Mouse (Mus musculus) inflammation-experienced regulatory T-cells (primary cell): ENCODE measurements around the gene Pin1rt1. TPM values are rescaled to one million over a fixed set of nuclear protein-coding genes. Genes with fewer than 3 reads are reported as not detected.

ENCODE experiments used
- polyA plus RNA-seq, 2 experiments: library from polyadenylated mRNA; unstranded; fragments of 100-300 nt; shearing (Covaris generic); gene quantifications; one replicate each; pipeline ENCODE4 v1.2.1; 2017

The Pin1rt1 gene
- polyA plus RNA-seq: 1 to 10 TPM in 1 of 2 experiments, under 1 TPM in 1; 0.30 to 1.8 TPM

DNA sequence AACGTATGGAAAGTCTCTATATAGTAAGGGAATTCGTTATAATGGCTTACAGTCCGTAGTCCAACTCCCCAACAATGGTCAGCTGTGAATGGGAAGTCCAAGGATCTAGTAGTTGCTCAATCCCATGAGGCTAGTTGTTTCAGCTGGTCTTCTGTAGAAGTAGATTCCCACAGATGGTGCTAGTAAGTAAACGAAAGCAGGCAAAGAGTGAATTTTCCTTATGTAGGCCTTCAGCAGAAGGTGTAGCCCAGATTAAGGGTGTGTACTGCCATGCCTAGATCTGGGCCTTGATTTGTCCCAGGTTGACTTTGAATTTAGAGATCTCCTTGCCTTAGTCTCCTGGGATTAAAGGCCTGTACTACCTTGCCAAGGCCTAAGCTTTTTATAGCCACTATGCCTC lies at the start of gene Pin1rt1:
Gene Pin1rt1, minus strand, starts transcription at position 101 of the 400 bp plus-strand sequence.

DNA sequence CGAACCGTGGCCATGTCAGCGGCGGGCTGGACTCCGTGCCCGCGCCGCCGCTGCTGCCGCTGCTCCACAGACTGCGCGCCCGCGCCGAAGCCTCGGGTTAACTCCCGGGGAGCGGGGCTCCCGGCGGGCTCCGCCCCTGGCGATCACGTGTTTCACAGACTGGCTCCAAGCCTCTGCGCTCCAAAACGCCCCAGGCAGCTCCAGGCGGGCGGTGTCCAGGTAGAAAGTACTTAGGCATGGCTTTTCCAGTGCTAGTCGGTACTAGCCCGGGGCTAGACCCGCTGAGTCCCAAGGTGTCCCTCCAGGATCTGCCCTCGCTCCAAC lies 26.5 kb upstream of the Pin1rt1 start, which contains the start of gene Depdc7:
Gene Depdc7, minus strand, starts transcription at position 138 of the 324 bp plus-strand sequence.

DNA sequence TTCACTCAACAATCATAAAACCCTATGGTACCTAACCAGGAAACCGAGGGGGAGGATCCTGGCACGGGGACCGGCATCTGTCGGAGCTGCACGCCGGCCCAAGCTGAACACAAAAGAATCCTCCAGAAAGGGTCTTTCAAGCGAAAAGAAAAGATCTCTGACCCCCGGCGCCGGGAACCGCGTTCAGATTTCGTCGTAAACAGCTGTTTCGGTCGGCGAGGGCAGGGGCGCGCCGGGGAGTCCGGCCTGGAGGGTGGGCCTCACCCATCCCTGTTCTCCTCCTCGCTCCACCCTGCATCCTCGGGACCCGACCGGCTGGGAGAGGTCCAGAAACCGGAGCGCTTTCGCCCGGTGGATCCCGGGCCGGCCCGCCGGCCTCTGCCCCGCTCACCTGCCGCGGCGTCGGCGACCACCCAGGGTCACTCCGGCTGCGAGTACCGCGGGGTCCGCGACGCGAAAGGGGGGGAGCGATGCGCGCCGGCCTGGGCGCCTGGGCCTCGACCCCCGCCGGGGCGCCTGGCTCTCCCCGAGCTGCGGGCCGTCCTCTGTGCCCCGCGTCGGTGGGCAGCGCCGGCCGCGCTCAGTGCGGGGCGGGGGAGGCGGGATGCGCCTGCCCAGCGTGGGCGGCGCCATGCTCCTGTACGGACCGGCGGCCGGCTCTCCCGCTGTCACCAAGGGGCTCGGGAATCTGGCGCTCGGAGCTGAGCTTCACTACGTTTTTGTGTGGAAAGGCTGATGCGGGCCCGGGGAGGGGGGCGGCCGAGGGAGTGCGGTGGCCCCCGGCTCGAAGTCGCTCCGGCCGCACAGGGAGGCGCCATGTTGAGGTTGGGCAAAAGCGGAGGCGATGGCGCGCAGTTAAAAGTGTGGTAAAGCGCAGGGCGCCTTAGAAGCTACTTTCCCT lies 4.3 kb downstream of the Pin1rt1 start, which contains the start of gene Tcp11l1:
Gene Tcp11l1, minus strand, starts transcription at position 585 of the 901 bp plus-strand sequence.

Other genes starting within 250 kb of the Pin1rt1 start
- 10 to 100 TPM; 39.5 to 48.2 TPM for gene Hipk3, start 221.9 kb downstream of the Pin1rt1 start, polyA plus RNA-seq
- gene Cstf3, start 125.9 kb downstream of the Pin1rt1 start, polyA plus RNA-seq: 10 to 100 TPM; 56.2 to 69.0 TPM
- 1 to 10 TPM; 1.3 to 4.8 TPM for gene Tcp11l1, start 4.2 kb downstream of the Pin1rt1 start, polyA plus RNA-seq
- under 1 TPM; 0.17 to 0.72 TPM for gene Depdc7, start 26.5 kb upstream of the Pin1rt1 start, polyA plus RNA-seq
- 1 to 10 TPM; 2.7 to 3.9 TPM for gene Qser1, start 100.4 kb upstream of the Pin1rt1 start, polyA plus RNA-seq
- gene Prrg4, start 133.5 kb upstream of the Pin1rt1 start, polyA plus RNA-seq: 1 to 10 TPM; 1.4 to 2.9 TPM
- gene Ccdc73, start 151.4 kb upstream of the Pin1rt1 start, polyA plus RNA-seq: 1 to 10 TPM; 1.8 to 1.9 TPM